Mouse (Mus musculus) urinary bladder, postnatal 25 days (tissue): ENCODE measurements around the gene Krtap9-3.
"Not testable (repeated sequence)": the region's sequence is repeated elsewhere in the genome, so short reads cannot be mapped to it uniquely, and the experiment has no call there.

Source experiments
- DNase-seq: peaks from one replicate; pipeline ENCODE4 v3.0.0; 2022; ENCODE audit warnings: low spot score

Gene Krtap9-3

DNA sequence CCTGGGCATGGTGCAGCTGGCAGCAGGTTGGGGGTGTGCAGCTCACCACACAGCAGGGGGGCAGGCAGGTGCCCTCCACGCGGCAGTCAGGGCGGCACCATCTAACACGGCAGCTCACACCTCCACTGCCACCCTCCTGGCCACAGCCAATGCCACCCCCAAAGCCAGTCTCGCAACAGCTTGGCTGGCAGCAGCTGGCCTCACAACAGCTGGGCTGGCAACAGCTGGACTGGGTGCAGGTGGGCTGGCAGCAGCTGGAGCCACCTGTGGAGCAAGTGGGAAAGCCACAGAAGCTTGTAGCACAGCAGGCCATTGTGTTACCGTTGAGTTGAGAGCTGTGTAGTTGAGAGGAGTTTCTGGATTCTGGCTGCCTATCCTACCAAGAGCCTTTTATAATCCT, at the start of gene Krtap9-3:
TSS of gene Krtap9-3 (minus strand) at position 364 of the 400 bp plus-strand sequence.
- not testable (repeated sequence) for DNase-seq

DNA sequence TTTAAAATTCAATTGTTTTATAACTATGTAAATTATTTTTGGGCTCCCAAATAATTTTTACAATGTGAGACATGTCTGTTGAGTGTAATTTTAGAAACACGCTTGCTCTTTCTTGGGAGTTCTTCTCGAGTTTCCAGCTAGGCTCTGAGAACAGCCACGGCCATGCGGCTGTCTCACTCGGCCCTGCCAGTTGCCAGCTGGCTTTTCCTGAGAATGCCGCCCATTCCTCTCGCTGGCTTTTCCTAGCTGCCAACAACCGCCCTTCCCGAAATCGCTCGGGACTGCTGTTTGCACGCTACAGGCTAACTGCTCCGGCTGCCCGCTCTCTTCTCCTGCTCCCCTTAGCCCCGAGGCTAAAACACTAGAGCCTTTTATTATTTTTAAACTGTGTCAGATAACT, 48.5 kb upstream of the Krtap9-3 start:
- no peak for DNase-seq

DNA sequence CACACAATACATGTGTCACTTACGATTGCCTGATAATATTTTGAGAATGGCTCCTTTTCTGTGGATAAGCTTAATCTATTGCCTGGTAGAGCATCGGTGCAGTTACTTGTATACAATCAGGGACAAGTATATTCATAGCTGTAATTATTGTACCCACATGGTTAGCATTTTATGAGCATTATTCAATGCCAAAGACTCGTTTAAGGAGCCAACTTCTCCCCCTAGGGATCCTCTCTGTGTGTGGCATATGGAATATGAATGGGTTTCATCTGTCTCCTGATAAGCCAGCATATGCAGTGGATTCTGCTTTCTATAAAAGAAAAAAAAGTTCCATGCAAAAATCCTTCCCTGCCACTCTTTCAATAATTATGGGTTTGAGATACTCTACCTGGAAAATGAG, 46.4 kb upstream of the Krtap9-3 start:
- no peak for DNase-seq

DNA sequence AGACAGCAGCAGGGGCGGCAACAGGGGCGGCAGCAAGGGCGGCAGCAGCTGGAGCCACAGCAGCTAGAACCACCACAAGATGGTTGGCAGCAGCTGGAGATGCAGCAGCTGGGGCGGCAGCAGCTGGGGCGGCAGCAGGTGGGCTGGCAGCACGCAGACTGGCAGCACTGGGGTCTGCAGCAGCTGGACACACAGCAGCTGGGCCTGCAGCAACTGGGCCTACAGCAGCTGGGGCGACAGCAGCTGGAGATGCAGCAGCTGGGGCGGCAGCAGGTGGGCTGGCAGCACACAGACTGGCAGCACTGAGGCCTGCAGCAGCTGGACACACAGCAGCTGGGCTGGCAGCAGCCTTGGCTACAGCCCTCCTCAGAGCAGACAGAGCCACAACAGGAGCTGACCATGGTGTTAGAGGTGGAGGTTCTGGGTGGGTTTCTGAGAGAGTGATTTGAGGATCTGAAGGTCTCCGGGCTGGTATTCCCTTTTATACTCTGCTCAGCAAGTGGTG, 45.8 kb upstream of the Krtap9-3 start, which contains the start of gene Krtap4-7:
TSS of gene Krtap4-7 (minus strand) at position 455 of the 505 bp plus-strand sequence.
- DNase-seq: not testable (repeated sequence)

DNA sequence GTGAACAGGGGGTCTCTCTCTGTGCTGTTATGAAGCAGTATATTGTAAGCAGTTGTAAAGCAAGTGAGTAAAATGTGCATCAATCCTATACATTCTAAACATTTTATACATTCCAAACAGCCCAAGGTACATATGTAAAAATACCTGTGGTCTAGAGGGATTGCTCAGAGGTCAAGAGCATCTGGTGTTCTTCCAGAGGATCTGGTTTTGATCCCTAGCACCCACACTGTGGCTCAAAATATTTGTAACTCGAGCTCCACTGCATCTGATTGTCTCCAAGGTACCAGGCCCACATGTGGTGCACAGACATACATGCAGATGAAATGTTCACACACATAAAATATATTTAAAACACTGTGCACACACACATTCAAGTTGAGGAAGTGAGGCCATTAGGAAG, 43.0 kb upstream of the Krtap9-3 start:
- DNase-seq: no peak

DNA sequence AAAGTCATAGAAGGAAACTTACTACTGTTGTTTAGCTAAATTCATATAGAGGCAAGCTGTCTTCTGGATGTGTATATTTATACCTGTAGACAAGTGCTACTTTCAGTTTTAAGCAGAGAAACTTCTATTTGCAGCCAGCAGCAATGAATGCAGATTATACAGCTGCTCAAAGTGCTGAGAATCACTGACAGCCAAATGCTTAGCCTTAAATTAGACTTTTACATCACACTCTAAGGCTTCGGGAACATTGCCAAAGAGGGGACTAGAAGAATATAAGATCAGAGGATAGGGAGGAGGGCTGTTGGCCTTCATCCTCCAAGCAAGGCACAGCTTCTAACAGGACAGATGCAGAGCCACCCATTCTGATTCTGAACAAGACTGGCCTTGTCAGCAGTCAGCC, 39.2 kb upstream of the Krtap9-3 start:
- DNase-seq: no peak

DNA sequence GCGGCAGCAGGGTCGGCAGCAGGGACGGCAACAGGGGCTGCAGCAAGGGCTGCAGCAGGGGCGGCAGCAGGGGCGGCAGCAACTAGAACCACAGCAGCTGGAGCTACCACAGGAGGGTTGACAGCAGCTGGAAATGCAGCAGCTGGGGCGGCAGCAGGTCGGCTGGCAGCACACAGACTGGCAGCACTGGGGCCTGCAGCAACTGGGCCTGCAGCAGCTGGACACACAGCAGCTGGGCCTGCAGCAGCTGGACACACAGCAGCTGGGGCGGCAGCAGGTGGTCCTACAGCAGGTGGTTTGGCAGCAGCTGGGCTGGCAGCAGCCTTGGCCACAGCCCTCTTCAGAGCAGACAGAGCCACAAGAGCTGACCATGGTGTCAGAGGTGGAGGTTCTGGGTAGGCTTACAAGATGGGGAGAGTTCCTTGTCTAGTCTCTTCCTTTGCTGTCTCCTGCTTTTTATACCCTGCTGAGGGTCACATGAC, 36.8 kb upstream of the Krtap9-3 start, which contains the start of gene Krtap4-2:
TSS of gene Krtap4-2 (minus strand) at position 432 of the 482 bp plus-strand sequence.
- DNase-seq: no peak

DNA sequence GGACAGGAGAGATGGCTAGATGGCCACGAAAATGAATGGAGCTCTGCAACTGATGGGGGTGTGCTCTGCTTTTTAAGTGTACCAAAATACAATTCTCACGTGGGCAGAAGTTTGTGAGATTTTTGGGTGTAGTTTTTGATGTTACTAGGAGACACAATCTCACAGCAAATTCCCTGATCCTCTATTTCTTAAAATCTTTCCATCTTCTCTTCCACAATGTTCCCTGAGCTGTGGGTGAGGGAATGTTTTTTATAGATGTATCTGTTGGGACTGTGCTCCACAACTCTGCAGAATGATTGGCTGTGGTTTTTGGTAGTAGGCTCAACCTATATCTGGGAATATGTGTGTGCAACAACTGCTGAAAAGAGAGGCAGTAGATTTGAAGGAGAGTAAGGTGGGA, 35.4 kb upstream of the Krtap9-3 start:
- DNase-seq: no peak

DNA sequence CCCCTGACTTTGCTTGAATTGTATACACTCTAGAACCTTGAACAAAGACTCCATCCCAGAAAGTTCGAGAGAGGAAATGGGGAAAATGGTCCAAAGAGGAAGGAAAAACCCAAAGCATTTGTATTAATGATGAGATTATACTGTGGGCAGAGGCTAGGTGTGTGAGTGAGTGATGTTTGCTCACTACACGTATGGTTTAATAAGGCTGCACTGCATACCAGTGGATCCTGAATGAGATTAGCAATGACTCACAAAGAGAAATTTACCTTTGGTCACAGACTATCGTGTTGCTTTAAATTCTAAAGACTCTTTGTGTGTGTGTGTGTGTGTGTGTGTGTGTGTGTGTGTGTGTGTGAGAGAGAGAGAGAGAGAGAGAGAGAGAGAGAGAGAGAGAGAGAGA, 33.0 kb upstream of the Krtap9-3 start:
- no peak for DNase-seq

DNA sequence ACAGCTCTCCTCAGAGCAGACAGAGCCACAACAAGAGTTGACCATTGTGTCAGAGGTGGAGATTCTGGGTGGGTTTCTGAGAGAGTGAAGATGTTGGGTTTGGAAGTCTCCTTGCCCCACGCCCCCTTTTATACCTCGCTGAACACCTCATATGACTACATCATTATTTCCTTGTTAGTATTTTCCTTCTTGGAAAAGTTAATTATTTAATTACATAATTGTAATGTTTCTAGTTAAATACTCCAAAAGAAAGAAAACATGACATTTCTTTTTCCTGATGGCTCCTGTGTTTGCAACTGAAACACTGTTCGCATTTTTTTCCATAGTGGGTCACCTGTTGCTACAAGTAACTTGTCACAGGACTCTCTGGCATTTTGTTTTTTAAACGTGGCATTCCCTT, 30.2 kb upstream of the Krtap9-3 start, which contains the start of gene Krtap4-1:
TSS of gene Krtap4-1 (minus strand) at position 101 of the 400 bp plus-strand sequence.
- DNase-seq: no peak

DNA sequence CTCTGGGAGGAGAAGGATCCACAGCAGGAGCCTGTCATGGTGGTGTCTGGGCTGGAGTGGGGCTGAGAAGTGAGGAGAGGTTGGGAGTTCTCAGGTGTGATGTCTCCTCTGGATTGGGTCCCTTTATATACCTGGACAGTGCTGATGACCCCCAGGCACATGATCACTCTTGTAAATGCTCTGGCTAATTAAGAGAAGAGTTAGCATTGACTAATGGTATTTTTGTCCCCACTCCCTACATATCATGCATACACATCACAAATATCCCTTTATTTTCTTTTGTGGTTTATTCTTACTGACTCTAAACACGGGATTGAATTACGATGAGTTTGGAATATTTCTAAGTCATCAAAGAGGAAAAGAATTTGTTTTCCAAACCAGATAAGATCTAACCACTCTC, 22.4 kb upstream of the Krtap9-3 start, which contains the start of gene Gm11562:
TSS of gene Gm11562 (minus strand) at position 101 of the 400 bp plus-strand sequence.
- no peak for DNase-seq

DNA sequence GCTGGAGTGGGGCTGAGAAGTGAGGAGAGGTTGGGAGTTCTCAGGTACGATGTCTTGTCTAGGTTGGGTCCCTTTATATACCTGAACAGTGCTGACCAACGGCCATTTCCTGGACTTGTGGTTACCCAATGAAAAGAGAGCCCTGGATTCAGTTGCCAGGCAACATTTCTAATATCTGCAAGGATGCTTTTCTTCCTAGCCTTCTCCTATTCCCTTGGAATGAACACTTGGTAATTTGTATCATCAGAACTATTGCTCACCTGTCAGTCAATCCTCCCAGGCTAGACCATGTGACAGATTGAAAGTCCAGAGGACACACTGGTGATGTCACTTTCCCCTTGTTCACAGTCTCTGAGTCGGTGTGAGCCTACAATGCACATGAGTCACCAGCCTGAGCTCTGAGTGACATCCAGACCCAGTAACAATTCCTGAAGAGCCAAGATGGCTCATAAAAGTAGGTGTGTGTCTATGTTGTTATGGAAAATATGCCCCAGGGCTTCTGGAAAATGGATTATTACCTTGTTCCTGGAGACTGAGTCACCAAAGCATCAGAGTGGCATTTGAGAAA, 17.0 kb upstream of the Krtap9-3 start, which contains the start of gene Krtap2-4:
TSS of gene Krtap2-4 (minus strand) at position 51 of the 568 bp plus-strand sequence.
- no peak for DNase-seq

DNA sequence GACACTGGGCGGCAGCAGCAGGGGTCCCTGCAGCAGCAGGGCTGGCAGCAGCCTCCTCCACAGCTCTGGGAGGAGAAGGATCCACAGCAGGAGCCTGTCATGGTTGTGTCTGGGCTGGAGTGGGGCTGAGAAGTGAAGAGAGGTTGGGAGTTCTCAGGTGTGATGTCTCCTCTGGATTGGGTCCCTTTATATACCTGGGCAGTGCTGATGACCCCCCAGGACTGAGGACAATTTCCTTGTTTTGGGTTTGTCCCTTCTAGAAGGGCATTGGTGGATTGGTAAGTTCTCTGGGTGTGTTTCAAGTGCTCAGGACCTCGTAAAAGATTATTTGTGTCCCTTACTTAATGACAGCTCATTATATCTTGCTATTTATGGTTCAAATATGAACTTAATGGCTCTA, 12.2 kb upstream of the Krtap9-3 start, which contains the start of gene Gm11937:
TSS of gene Gm11937 (minus strand) at position 101 of the 400 bp plus-strand sequence.
- DNase-seq: not testable (repeated sequence)

DNA sequence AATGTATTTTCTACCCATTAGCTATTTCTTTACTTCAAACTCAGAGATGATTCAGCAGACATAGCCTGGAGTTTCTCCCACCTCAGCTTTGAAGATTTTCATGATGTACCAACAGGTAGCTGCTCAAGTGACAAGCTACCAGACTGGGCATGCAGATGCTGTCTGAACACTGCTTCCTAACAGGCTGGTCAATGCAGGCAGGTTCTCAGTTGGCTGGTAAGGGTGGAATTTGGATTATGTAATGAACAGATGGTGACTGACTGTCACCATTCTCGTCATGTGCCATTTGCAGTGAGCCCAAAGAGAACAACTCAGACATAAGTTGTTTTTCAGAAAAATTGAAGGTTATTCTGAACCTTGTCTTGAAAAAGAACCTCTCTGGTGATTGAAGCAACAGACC, 11.2 kb upstream of the Krtap9-3 start:
- no peak for DNase-seq

DNA sequence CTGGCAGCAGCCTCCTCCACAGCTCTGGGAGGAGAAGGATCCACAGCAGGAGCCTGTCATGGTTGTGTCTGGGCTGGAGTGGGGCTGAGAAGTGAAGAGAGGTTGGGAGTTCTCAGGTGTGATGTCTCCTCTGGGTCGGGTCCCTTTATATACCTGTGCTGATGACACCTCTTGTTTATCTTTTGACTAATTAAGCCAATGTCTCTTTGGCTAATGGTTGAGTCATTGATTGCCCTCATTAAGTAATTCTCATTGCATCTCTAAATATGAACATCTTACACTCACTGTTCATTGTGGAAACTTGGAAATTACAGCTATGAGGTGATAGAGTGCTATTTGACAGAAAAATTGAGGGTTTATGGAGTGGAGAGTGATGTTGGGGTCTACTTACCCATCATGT, 5.3 kb upstream of the Krtap9-3 start, which contains the start of gene Gm11938:
TSS of gene Gm11938 (minus strand) at position 101 of the 400 bp plus-strand sequence.
- not testable (repeated sequence) for DNase-seq

DNA sequence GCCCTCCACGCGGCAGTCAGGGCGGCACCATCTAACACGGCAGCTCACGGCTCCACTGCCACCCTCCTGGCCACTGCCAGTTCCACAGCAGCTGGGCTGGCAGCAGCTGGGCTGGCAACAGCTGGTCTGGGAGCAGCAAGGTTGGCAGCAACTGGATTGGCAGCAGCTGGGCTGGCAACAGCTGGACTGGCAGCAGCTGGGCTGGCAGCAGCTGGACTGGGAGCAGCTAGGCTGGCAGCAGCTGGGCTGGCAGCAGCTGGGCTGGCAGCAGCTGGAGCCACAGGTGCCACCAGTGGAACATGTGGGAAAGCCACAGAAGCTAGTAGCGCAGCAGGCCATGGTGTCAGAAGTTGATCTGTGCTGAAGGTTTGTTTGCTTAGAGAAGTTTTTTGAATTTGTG, 6.9 kb downstream of the Krtap9-3 start, which contains the start of gene Krtap1-3:
TSS of gene Krtap1-3 (minus strand) at position 359 of the 400 bp plus-strand sequence.
- no peak for DNase-seq

DNA sequence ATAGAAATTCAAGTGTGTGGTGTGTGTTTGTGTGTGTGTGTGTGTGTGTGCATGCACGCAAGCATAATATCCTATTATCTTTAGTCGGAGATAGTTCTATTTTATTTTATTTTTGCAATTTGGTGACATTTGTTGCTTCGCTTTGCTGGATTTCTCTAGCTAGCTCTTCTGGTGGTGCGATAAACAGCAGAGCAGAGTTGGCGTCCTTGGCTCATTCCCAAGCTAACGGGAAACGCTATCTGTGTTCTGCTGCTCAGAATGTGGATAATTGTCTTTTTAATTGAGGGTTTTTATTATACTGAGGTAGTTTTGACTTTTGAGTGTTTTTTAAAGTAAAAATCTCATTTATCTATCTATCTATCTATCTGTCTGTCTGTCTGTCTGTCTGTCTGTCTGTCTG, 12.8 kb downstream of the Krtap9-3 start:
- no peak for DNase-seq

DNA sequence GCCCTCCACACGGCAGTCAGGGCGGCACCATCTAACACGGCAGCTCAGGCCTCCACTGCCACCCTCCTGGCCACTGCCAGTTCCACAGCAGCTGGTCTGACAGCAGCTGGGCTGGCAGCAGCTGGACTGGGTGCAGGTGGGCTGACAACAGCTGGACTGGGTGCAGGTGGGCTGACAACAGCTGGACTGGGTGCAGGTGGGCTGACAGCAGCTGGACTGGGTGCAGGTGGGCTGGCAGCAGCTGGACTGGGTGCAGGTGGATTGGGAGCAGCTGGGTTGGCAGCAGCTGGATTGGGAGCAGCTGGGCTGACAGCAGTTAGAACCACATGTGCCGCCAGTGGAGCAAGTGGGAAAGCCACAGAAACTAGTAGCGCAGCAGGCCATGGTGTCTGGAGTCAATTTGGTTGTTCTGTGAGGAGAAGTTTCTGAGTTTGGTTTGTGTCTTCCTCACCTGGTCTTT, 14.6 kb downstream of the Krtap9-3 start, which contains the start of gene Krtap1-4:
TSS of gene Krtap1-4 (minus strand) at position 410 of the 460 bp plus-strand sequence.
- no peak for DNase-seq

DNA sequence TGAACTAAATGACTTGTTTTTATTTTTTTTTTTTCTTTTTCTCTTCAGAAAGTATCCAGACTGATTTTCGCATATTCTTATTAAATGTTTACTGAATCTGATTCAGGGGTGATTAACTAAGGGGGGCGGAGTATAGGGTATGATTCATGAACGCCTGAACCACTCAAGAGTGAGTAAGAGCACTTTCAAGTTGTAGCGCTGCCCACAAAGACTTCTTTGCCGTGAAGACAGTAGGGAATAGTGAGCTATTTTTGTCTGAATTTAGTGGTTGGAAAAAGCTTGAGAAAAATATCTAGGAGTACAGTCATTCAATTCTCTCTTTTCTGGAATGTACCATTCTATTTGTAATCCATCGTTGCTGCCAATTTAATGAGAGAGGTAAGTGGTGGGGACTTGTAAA, 16.3 kb downstream of the Krtap9-3 start:
- DNase-seq: no peak

DNA sequence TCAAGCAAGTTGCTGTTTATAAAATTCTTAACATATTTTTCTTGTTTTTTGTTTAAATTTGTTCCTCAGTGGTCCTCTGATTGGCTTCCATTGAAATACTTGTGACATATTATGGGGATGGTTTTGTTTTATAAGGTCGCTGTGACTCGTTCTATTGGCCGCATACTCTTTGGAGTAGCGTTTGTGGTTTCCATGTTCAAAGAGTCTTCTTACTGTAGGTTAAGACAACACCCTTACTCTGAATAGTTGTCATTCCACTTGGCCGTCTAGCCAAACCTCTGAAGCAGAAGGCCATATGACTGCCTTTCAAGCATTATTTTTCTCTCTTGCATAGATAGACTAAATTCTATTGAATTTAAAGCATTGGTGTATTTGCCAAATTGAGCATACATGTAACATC, 16.9 kb downstream of the Krtap9-3 start:
- DNase-seq: no peak

DNA sequence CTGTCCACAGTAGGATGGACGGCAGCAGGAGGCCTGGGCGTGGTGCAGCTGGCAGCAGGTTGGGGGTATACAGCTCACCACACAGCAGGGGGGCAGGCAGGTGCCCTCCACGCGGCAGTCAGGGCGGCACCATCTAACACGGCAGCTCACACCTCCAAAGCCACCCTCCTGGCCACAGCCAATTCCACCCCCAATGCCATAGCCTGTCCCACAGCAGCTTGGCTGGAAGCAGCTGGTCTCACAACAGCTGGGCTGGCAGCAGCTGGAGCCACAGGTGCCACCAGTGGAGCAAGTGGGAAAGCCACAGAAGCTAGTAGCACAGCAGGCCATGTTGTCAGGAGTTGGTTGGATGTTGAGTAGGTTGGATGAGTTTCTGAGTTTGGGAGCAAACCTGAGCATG, 17.3 kb downstream of the Krtap9-3 start, which contains the start of gene Krtap1-5:
TSS of gene Krtap1-5 (minus strand) at position 381 of the 400 bp plus-strand sequence.
- no peak for DNase-seq

DNA sequence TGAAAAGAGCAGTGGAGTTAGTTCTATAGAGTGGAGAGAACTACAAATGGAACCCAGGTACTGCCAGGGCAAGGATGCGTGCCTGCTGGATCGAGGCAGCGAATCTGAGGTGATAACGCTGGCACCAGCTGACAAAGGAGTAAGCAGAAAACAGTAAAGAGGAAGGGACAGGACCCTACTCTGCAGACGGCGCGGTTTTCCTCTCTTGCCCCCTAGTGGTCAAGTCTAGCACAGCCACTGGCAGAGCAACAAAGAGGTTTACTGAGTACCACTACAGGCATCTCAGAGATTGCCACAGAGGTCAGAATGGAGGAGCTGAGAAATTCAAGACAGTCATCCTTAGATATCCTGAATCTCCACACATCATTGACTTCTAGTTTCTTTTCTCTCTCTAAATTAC, 23.8 kb downstream of the Krtap9-3 start:
- DNase-seq: peak; percentile 68

DNA sequence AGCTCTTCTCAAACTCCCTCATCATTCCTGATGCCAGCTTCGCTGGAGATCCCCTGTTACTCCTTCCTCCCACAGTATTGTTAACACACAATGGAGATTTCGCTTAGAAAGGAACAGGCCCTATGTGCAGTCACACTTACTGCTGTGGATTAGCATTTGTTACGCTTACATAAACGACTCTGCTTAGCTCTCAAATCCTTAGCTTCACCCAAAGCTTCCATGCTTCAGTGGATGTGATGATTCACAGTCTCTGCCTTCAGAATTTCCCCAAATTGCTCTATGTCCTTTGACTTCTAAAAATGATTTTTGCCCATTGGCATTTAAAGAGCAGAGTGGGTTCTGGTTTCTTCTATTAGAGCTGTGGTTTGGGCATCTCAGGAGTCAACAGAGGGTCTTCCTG, 24.7 kb downstream of the Krtap9-3 start:
- DNase-seq: no peak
